Mouse (Mus musculus): ENCODE results near the gene Ugt1a1.

GRCm38 (mm10) chr1:88165711-88166110, 46.0 kb upstream of the Ugt1a1 start, which contains the start of gene Ugt1a5:
- no peak for TF ChIP-seq POLR2A (IDR thresholded peaks at IDR 0.05; ENCODE audit: low read depth, low read length)
- TF ChIP-seq CHD2 (IDR thresholded peaks at IDR 0.05; ENCODE audit: low read length): no peak
- no peak for TF ChIP-seq GABPA (IDR thresholded peaks at IDR 0.05; ENCODE audit: insufficient replicate concordance, low read depth, low read length)
- TF ChIP-seq SIN3A (IDR thresholded peaks at IDR 0.05; ENCODE audit: low read length): no peak
- TF ChIP-seq MAZ (IDR thresholded peaks at IDR 0.05; ENCODE audit: low read depth, low read length): no peak
- no peak for TF ChIP-seq CTCF (conservative IDR thresholded peaks at IDR 0.05 in 1 of 2, IDR thresholded peaks at IDR 0.05 in 1 of 2; ENCODE audit: low read depth in 2 of 2, low read length in 2 of 2)
- TF ChIP-seq E2F4 (IDR thresholded peaks at IDR 0.05; ENCODE audit: insufficient replicate concordance, low read depth, low read length): no peak
- TF ChIP-seq MAX (IDR thresholded peaks at IDR 0.05; ENCODE audit: low read length): no peak
- no peak for TF ChIP-seq MYC (IDR thresholded peaks at IDR 0.05; ENCODE audit: low read depth, low read length)
- no peak for TF ChIP-seq KAT2A (IDR thresholded peaks at IDR 0.05; ENCODE audit: insufficient replicate concordance, low read length)
- no peak for TF ChIP-seq ZKSCAN1 (IDR thresholded peaks at IDR 0.05; ENCODE audit: borderline replicate concordance, low read depth, low read length)
- no peak for TF ChIP-seq NRF1 (IDR thresholded peaks at IDR 0.05; ENCODE audit: low read depth, low read length)
- no peak for TF ChIP-seq HCFC1 (IDR thresholded peaks at IDR 0.05; ENCODE audit: low read depth, low read length)
- no peak for TF ChIP-seq RCOR1 (conservative IDR thresholded peaks at IDR 0.05; ENCODE audit: low read depth, low read length)

Measured in CH12.LX (cell line).